Mouse (Mus musculus) CH12.LX (cell line): Measurements from ENCODE around the gene Otud4. TPM values are rescaled to one million over a fixed set of nuclear protein-coding genes. Genes with fewer than 3 reads are reported as not detected.
"Not testable (repeated sequence)": the region's sequence is repeated elsewhere in the genome, so short reads cannot be mapped to it uniquely, and the experiment has no call there.

ENCODE experiments used
- DNase-seq: peaks from one replicate; pipeline ENCODE4 v3.0.0-alpha.2; 2013; ENCODE audit errors: extremely low read depth
- H3K27ac ChIP-seq: 2 replicates; pipeline ENCODE4 v1.5.1; 2012; ENCODE audit warnings: low read depth, mild to moderate bottlenecking, control low read depth, moderate library complexity; ENCODE audit not compliant: insufficient read depth
- H3K27me3 ChIP-seq: replicated peaks from 2 replicates; pipeline ENCODE3; 2012; ENCODE audit warnings: inconsistent platforms
- H3K36me3 ChIP-seq, 2 experiments: replicated peaks in 1 of 2; 2 replicates each; pipeline versions ENCODE3 to v1.6.1; 2012; ENCODE audit warnings: inconsistent platforms in 1 of 2, low read length in 1 of 2, mild to moderate bottlenecking in 1 of 2, mixed read lengths in 1 of 2, moderate library complexity in 1 of 2; ENCODE audit not compliant: control insufficient read depth in 1 of 2, insufficient read depth in 1 of 2
- H3K4me1 ChIP-seq, 2 experiments: 2 replicates each; pipeline ENCODE4 v1.6.1; 2012; ENCODE audit warnings: inconsistent platforms in 1 of 2, moderate library complexity in 1 of 2; ENCODE audit not compliant: insufficient read depth in 2 of 2, control insufficient read depth in 1 of 2
- H3K4me2 ChIP-seq: 2 replicates; pipeline ENCODE4 v1.6.1; 2012; ENCODE audit warnings: low read depth, mild to moderate bottlenecking, control low read depth; ENCODE audit not compliant: poor library complexity, insufficient read depth, severe bottlenecking
- H3K4me3 ChIP-seq, 3 experiments: fragments of 150-350 bp in 1 of 3; sonication (generic) in 1 of 3; replicated peaks in 1 of 3; 2 replicates each; pipeline versions ENCODE3 to v1.5.1; 2011 to 2012; ENCODE audit warnings: low read depth in 2 of 3, low read length in 2 of 3, mild to moderate bottlenecking in 2 of 3, moderate library complexity in 2 of 3, control low read depth in 1 of 3, improper control_type of control experiment in 1 of 3, inconsistent platforms in 1 of 3, mixed read lengths in 1 of 3; ENCODE audit not compliant: poor library complexity in 1 of 3
- H3K79me2 ChIP-seq: replicated peaks from 2 replicates; pipeline ENCODE4 v1.6.1; 2012; ENCODE audit warnings: mild to moderate bottlenecking, moderate library complexity; ENCODE audit not compliant: control insufficient read depth, poor library complexity, insufficient read depth, severe bottlenecking; ENCODE audit errors: extremely low read depth
- H3K9ac ChIP-seq: 2 replicates; pipeline ENCODE4 v1.6.1; 2012; ENCODE audit warnings: low read depth, mild to moderate bottlenecking, control low read depth, moderate library complexity; ENCODE audit not compliant: insufficient read depth
- H3K9me3 ChIP-seq: replicated peaks from 2 replicates; pipeline ENCODE3; 2012; ENCODE audit warnings: low read length, inconsistent platforms, mixed read lengths
- CHD1 ChIP-seq: IDR thresholded peaks from 2 replicates; pipeline ENCODE4 v1.6.1; 2012; ENCODE audit warnings: low read depth, low read length, improper control_type of control experiment, inconsistent platforms
- CHD2 ChIP-seq: IDR thresholded peaks from 2 replicates; pipeline ENCODE4 v1.6.1; 2011; ENCODE audit warnings: low read length, improper control_type of control experiment
- CTCF ChIP-seq, 2 experiments: IDR thresholded peaks in 1 of 2; conservative IDR thresholded peaks in 1 of 2; 2 replicates each; pipeline ENCODE4 v1.5.1; 2011 to 2012; ENCODE audit warnings: low read depth in 2 of 2, low read length in 2 of 2, improper control_type of control experiment in 1 of 2, inconsistent platforms in 1 of 2, mild to moderate bottlenecking in 1 of 2, moderate library complexity in 1 of 2
- E2F4 ChIP-seq: IDR thresholded peaks from 2 replicates; pipeline ENCODE4 v1.6.1; 2011; ENCODE audit warnings: low read depth, low read length, improper control_type of control experiment; ENCODE audit not compliant: insufficient replicate concordance
- ETS1 ChIP-seq: conservative IDR thresholded peaks from 2 replicates; pipeline ENCODE4 v1.6.1; 2012; ENCODE audit warnings: low read depth, mild to moderate bottlenecking, inconsistent platforms, low read length, improper control_type of control experiment, moderate library complexity
- GABPA ChIP-seq: IDR thresholded peaks from 2 replicates; pipeline ENCODE4 v1.6.1; 2012; ENCODE audit warnings: low read depth, low read length, improper control_type of control experiment, inconsistent platforms; ENCODE audit not compliant: insufficient replicate concordance
- HCFC1 ChIP-seq: IDR thresholded peaks from 2 replicates; pipeline ENCODE4 v1.6.1; 2012; ENCODE audit warnings: low read depth, mild to moderate bottlenecking, inconsistent platforms, low read length, improper control_type of control experiment
- JUND ChIP-seq: conservative IDR thresholded peaks from 2 replicates; pipeline ENCODE4 v1.6.1; 2011; ENCODE audit warnings: low read depth, low read length, improper control_type of control experiment
- MXI1 ChIP-seq: IDR thresholded peaks from 2 replicates; pipeline ENCODE4 v1.6.1; 2011; ENCODE audit warnings: mild to moderate bottlenecking, low read depth, low read length, improper control_type of control experiment
- MYC ChIP-seq: IDR thresholded peaks from 2 replicates; pipeline ENCODE4 v1.6.1; 2011; ENCODE audit warnings: low read depth, mild to moderate bottlenecking, improper control_type of control experiment, low read length
- NRF1 ChIP-seq: IDR thresholded peaks from 2 replicates; pipeline ENCODE4 v1.6.1; 2014; ENCODE audit warnings: low read depth, mild to moderate bottlenecking, inconsistent platforms, low read length, improper control_type of control experiment, moderate library complexity
- PAX5 ChIP-seq: IDR thresholded peaks from 2 replicates; pipeline ENCODE4 v1.6.1; 2012; ENCODE audit warnings: low read length, inconsistent platforms, mixed read lengths
- POLR2AphosphoS2 ChIP-seq: IDR thresholded peaks from 2 replicates; pipeline ENCODE4 v1.6.1; 2011; ENCODE audit warnings: low read depth, low read length, improper control_type of control experiment
- RAD21 ChIP-seq: IDR thresholded peaks from 2 replicates; pipeline ENCODE4 v1.6.1; 2011; ENCODE audit warnings: low read depth, mild to moderate bottlenecking, low read length, improper control_type of control experiment, moderate library complexity
- RCOR1 ChIP-seq: conservative IDR thresholded peaks from 2 replicates; pipeline ENCODE4 v1.6.1; 2012; ENCODE audit warnings: low read depth, mild to moderate bottlenecking, inconsistent platforms, low read length, improper control_type of control experiment
- SMC3 ChIP-seq: IDR thresholded peaks from 2 replicates; pipeline ENCODE4 v1.6.1; 2011; ENCODE audit warnings: low read depth, low read length, improper control_type of control experiment
- TBP ChIP-seq: conservative IDR thresholded peaks from 2 replicates; pipeline ENCODE4 v1.6.1; 2011; ENCODE audit warnings: low read depth, low read length, improper control_type of control experiment
- TCF12 ChIP-seq: IDR thresholded peaks from 2 replicates; pipeline ENCODE4 v1.6.1; 2014; ENCODE audit warnings: low read depth, mild to moderate bottlenecking, inconsistent platforms, low read length, improper control_type of control experiment
- ZKSCAN1 ChIP-seq: IDR thresholded peaks from 2 replicates; pipeline ENCODE4 v1.6.1; 2012; ENCODE audit warnings: low read depth, inconsistent platforms, low read length, improper control_type of control experiment, borderline replicate concordance
- dilution Hi-C: fragments of 300-500 bp; cut with MboI; formaldehyde crosslinking; loops from 2 replicates; pipeline ENCODE4 v1.14.3; 2020; ENCODE audit warnings: low sequenced_read_pairs; ENCODE audit not compliant: extremely low pct_unique_long_range_greater_than_20kb, extremely low pct_ligation_motif_present
- in situ Hi-C: fragments of 300-500 bp; cut with MboI; formaldehyde crosslinking; loops from 3 replicates; pipeline ENCODE4 v1.14.3; 2019; ENCODE audit warnings: low sequenced_read_pairs, low pct_ligation_motif_present, low pct_unique_long_range_greater_than_20kb, mixed read lengths
- polyA plus RNA-seq: library from polyadenylated mRNA; unstranded; fragments of >175 nt; gene quantifications from 2 replicates; pipeline ENCODE4 v1.2.1, GENCODE M21; 2012; ENCODE audit warnings: low read depth; ENCODE audit not compliant: insufficient read length
- total RNA-seq, 2 experiments: library from RNA; depleted of rRNA; stranded (reverse); fragments of 300-350 nt in 1 of 2; fragments of >200 nt in 1 of 2; gene quantifications; 2 replicates each; pipeline ENCODE4 v1.2.3; 2012 to 2014

Gene Otud4
- total and polyA plus RNA-seq, 3 experiments: 22.8 to 44.6 (median 42.3) TPM

DNA sequence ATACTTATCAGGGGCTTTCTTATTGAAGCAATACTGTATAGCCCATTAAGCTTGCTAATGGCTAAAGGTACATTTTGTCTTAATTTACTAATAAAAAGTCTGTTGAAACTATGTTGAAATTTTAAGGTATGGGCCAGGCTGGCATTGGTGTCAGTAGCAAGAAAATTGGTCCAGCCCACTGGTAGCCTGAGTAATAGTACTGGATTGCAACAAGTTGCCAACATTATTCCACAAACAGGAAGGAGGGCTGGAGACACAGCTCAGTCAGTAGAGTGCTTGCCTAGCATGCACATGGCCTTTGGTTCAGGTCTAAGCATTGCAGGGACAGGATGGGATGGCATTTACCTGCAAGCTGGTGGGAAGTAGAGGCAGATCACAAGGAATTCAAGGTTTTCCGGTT, 38.5 kb upstream of the Otud4 start:
- DNase-seq: no peak
- Histone ChIP-seq H3K36me3 (no peaks in the 10 kb centered on the region), H3K27me3 (no peaks in the 10 kb centered on the region), H3K27ac (no peak overlapping the region), H3K4me1 (peaks cover 0 to 2% of the 10 kb centered on the region in 2 experiments; a peak in 1 of 4 replicates), H3K4me3 (no peak overlapping the region), H3K4me2 (no peak overlapping the region), H3K9ac (no peak overlapping the region), H3K79me2 (no peaks in the 10 kb centered on the region), H3K9me3 (no peaks in the 10 kb centered on the region)
- dilution Hi-C loops: no loop called here
- in situ Hi-C loops: no loop called here
- TF ChIP-seq SMC3 (no peak), ETS1 (no peak), E2F4 (no peak), CHD1 (no peak), CTCF (conservative IDR thresholded peaks at IDR 0.05 in 1 of 2, IDR thresholded peaks at IDR 0.05 in 1 of 2; ENCODE audit: low read depth in 2 of 2, low read length in 2 of 2) (no peak), RCOR1 (no peak), MYC (no peak), POLR2AphosphoS2 (no peak), PAX5 (no peak), CHD2 (no peak), TBP (no peak), ZKSCAN1 (no peak), RAD21 (no peak), JUND (no peak), MXI1 (no peak), TCF12 (no peak), HCFC1 (no peak), GABPA (no peak), NRF1 (no peak)

DNA sequence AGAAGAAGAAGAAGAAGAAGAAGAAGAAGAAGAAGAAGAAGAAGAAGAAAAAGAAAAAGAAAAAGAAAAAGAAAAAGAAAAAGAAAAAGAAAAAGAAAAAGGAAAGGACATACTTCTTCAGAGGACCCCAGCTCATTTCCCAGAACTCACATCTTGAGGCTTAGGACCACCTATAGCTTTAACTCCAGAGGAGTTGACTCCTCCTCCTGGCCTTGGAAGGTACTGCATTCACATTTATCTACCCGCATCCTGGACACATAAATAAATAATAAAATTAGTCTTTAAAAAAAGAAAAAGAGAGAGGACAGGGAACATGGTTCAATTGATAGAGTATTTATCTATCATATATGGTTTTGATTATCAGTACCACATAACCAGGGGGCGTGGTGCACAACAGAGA, 36.2 kb upstream of the Otud4 start:
- H3K9ac ChIP-seq, dilution Hi-C loops, in situ Hi-C loops, H3K4me2 ChIP-seq, H3K27ac ChIP-seq, H3K36me3 ChIP-seq, H3K4me3 ChIP-seq, H3K79me2 ChIP-seq, H3K4me1 ChIP-seq, H3K9me3 ChIP-seq, H3K27me3 ChIP-seq: not testable (repeated sequence)
- peak; percentile 35 for DNase-seq
- TF ChIP-seq RAD21 (peak; percentile 35), SMC3 (peak; percentile 41), CTCF (conservative IDR thresholded peaks at IDR 0.05 in 1 of 2, IDR thresholded peaks at IDR 0.05 in 1 of 2; ENCODE audit: low read depth in 2 of 2, low read length in 2 of 2) (peak; percentile 19 to 59; a peak in 2 of 4 replicates)
